Mouse (Mus musculus): ENCODE measurements around the gene Rnpep.

Gene Rnpep

DNA sequence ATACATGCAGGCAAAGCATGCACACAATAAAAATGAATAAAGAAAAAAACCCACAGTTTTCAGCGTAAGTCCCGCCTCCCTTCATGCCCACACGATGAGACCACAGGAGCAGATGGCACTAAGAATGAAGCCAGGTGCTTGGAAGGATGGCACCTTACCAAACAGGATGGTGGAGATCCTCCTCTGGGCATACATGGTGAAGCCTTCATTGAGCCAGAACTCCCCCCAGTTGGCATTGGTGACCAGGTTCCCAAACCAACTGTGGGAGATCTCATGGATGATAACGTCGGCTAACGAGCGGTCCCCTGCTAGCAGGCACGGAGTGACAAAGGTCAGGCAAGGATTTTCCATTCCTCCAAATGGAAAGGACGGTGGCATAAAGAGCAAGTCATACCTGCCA lies 12.5 kb downstream of the Rnpep start:
- TF ChIP-seq GATA4 (IDR thresholded peaks at IDR 0.05; ENCODE audit: insufficient replicate concordance, low read length) = no peak

DNA sequence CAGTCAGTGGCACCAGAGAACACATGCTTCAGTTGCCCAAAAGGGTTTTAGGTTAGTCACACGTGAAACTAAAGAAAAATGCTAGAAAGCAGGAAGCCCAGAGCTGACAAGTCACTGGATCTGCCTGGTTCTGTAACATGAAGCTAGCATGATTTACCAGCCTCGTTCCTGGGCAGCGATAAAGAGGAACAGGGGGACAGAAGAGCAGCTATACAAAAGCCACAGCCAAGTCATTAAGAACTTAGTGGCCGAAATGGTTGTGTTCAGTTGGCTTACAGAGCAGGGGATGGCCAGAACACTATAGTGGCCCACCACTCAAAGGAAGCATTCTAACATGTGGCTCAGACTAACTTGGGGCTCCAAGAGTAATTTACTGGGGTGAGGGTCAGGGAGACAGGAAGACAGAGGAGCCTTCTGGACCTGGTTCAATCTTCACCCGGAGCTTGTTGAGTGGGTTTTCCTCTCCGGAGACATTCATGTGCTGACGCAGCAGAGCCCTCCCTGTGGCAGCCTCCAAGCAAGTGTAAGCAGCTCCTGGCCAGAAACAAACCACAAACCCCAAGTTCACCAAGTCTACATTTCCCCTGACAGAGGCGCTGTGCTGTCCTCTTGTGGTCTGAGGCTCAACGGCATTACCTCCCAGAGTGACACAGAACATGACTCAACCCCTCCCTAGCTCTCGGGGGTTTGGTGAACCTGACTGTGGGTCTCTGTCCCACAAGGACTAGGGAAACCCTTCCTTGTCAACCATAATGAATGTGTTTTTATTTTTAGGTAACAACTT lies 16.0 kb downstream of the Rnpep start:
- TF ChIP-seq GATA4 (IDR thresholded peaks at IDR 0.05; ENCODE audit: insufficient replicate concordance, low read length) = no peak

DNA sequence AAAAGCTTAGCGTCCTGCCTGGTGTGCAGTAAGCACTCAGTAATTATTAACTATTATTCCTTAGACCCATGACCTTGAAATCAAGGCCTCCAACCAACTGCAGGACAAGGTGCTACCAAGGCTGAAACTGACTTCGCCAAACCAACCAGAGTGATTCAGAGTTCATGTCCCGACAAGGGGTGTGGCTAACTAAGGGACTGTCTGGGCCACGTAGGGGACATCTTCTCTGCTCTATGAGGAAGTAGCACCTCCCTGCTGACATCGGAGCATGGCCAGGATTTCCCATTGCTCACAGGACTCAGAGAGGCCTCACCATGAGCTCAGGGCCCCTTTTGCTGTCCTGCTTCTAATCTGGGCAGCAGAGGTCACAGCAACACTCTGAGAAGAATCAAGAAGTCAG lies 18.1 kb downstream of the Rnpep start:
- TF ChIP-seq GATA4 (IDR thresholded peaks at IDR 0.05; ENCODE audit: insufficient replicate concordance, low read length) = no peak

DNA sequence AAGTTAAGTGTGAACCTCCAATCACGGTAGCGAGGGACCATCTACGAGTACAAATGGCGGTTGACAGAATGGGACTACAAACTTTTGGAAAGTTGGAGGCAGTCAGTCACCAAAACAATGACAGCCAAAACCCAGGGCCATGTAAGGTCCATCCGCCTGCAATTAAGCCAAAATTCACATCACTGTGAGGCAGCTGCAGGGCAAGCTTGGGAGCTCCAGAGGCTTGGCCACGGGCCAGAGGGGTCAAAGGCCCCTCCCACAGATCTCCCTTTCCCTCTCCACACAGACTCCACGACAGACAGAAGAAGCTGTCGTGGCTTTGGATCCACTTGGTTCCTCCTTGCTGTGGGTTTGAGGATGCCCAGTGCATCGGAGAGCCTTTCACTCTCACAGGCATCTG lies 20.6 kb downstream of the Rnpep start:
- no peak for TF ChIP-seq GATA4 (IDR thresholded peaks at IDR 0.05; ENCODE audit: insufficient replicate concordance, low read length)

DNA sequence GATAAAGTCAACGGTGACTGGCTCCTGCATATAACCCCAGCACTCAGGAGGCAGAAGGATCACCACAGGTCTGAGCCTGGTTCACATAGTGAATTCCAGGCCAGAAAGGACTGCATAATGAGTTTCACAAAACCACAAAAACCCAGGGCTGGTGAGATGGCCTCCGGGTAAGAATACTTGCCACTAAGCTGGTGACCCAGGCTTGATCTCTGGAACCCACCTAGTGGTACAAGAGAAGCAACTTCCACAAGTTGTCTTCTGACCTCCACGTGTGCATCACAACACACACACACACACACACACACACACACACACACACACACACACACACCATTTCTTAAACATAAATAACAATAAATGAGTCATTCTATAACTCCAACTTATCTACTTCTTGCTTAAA lies 21.6 kb downstream of the Rnpep start:
- TF ChIP-seq GATA4 (IDR thresholded peaks at IDR 0.05; ENCODE audit: insufficient replicate concordance, low read length) = no peak

DNA sequence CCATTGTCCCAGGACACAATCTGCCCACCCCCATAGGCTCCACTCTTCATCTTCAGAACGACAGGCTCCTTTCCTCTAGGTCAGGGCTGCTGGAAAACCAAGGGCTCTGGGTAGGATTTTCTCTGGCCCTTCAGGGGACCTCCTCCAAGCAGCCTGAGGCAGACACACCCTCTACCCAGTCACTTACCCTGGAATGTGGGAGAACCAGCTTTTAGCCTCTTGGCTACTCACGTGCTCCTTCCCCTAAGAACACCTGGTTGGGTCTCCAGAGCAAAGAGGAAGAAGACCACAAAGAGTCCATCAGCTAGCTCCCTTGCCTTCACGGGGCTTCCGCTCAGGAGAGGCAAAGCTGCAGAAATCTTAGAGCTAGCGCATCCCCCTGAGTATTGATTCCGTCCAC lies 23.0 kb downstream of the Rnpep start:
- no peak for TF ChIP-seq GATA4 (IDR thresholded peaks at IDR 0.05; ENCODE audit: insufficient replicate concordance, low read length)

DNA sequence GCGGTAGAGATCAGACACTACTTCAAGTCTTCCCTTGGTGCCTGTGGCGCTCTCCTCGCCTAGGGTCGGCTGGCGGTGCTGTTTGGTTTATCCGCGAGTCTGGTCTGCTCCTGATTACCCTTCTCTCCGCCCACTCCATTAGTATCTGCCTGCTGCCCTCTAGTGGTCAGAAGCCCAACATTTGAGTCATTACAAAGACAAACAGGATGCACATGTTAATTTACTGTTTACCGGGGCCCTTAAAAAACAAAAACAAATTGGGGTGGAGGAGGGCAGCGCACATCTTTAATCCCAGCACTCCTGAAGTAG lies 24.8 kb downstream of the Rnpep start:
- TF ChIP-seq GATA4 (IDR thresholded peaks at IDR 0.05; ENCODE audit: insufficient replicate concordance, low read length) = no peak

DNA sequence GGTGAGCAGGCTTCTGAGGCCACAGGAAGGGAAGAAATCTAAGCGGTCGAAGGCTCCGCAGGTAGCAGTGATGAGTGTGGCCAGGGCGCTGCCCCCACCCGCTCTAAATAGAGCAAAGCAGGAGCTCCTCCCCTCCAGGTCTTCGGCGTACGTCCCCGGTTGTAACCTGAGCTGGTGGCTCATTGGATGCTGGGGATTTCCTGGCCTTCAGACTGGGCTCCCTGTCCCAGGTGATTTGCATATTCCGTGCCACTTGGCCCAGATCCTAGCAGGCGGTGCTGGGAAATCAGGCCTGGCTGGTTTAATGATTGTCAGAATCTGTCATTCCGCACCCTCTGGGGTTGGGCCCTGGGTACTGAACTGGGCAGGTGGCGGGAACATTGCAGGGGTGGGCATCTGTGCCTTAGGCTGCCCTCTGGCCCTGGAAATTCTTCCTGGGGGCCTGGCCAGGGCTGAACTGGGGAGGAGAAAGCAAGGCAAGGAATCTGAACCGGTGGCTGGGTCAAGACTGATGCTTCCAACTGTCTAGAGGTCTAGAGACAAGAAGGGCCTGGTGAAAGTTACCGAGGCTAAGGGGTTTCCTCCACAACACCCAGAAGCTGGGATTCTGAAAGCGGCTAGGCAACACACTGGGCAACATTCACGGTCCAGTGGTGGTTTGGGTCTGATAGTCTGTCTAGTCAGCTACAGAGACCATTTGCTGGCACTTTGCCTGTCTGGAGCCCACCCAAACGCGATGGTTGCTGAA lies 25.3 kb downstream of the Rnpep start, which contains the start of gene Elf3:
TSS of gene Elf3 (minus strand) at position 189 of the 748 bp plus-strand sequence.
- TF ChIP-seq GATA4 (IDR thresholded peaks at IDR 0.05; ENCODE audit: insufficient replicate concordance, low read length) = no peak

DNA sequence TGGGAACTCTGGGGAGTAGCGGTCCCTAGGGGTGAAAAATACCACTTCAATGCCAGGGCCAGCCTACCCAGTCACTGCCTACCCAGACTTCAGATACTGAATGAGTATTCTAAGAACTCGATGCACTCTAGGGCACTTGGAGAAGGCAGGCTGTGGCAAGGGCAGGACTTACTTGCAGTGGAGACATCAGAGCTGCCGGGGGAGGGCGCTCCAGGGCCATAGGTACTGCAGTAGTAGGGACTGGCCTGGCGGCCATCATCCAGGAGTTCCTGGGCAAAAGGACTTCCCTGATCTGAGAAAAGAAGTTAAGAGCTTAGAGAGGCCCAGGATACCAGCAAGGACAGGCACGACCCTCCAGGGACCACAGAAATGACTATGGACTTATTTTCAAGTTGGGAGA lies 27.6 kb downstream of the Rnpep start:
- TF ChIP-seq GATA4 (IDR thresholded peaks at IDR 0.05; ENCODE audit: insufficient replicate concordance, low read length) = no peak

DNA sequence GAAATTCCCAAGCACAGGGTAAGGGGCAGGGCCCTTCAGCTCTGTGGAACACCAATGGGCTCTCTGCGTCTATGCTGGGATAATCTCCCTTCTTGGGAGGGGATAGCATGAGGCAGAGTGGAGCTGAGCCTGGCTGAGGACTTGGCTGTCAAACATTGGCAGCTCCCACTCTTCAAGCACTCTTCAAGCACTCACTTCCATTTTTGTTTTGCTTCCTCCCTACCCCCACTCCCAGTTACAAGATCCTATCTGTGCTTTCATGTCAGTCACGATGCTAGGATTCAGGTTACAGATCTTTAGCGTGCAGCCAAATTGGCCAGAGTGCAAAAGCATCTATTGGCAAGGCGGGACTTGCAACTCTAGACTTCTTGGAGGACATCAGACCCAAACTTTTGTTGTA lies 31.0 kb downstream of the Rnpep start:
- TF ChIP-seq GATA4 (IDR thresholded peaks at IDR 0.05; ENCODE audit: insufficient replicate concordance, low read length) = no peak

DNA sequence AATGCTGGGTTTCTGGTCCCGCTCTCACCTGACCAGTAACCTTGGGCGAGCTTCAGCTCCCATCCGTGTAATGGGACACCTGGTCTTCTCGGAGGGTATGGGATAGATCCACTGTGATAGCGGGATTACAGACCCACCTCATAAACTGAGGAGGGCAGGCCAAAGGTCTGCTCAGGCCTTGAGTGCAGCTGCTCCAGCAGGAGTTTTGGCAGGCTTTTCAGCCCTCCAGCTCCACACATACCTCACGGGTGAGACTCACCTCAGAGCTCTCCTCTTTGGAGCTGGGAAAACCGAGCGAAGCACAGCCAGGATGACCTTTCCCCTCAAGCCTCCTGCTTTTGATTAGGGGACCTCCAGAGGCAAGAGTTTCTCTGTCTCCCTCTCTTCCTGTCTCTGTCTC lies 32.5 kb downstream of the Rnpep start:
- no peak for TF ChIP-seq GATA4 (IDR thresholded peaks at IDR 0.05; ENCODE audit: insufficient replicate concordance, low read length)

DNA sequence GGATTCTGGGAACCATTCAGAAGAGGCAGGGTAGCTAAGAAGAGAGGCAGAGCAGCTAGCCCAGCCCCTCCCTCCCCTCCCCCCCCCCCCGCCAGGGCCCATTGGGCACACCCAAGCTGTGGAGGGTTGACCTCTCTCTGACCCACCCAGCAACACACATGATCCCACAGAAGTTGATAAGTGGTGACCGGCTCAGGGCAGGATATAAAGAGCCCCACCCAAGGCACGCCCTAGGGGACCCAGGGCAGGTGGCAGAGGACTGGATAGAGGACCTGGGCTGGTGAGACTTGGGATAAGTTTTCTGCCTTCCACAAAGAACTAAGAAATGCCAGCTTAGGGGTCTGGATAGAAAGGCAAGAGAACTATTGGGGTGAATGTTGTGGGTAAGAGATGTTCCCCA lies 33.2 kb downstream of the Rnpep start:
- TF ChIP-seq GATA4 (IDR thresholded peaks at IDR 0.05; ENCODE audit: insufficient replicate concordance, low read length) = no peak

DNA sequence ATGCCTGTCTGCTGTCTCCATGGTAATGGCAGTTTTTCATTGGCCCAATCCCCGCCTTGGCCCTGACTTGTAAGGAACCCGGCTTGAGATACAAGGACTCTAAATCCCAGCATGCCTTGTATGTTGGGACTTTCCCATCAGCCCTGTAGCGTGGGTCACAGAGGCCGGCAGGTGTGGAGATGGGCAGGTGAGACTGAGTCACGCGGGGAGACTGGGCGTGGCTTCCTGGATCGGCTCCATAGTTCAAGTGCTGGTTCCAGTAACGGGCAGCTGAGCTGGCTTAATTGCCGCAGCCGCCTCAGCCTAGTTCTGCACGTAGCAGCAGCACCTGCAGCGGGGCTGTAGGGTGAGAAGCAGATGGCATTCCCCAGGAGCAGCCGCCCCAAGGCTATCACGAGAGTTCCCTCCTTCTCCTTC lies 35.4 kb downstream of the Rnpep start:
- no peak for TF ChIP-seq GATA4 (IDR thresholded peaks at IDR 0.05; ENCODE audit: insufficient replicate concordance, low read length)

DNA sequence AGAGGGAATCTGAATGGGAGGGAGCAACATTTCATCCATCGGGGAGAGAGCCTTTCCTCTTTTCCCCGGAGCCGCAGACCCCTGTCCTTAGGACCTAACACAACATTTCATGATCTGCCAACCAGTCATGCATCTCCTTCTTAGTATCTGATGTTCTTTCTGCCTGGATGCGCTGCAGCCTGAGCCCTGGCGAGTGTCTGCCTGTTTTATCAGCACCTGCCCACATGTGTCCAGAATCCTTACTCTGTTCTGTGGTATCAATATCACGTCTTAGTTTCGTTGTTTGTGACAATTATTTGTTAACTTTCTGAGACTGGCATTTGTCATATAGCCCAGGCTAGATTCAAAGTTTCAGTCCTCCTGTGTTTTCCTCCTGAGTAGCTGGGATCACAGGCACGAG lies 39.9 kb downstream of the Rnpep start:
- TF ChIP-seq GATA4 (IDR thresholded peaks at IDR 0.05; ENCODE audit: insufficient replicate concordance, low read length) = no peak

DNA sequence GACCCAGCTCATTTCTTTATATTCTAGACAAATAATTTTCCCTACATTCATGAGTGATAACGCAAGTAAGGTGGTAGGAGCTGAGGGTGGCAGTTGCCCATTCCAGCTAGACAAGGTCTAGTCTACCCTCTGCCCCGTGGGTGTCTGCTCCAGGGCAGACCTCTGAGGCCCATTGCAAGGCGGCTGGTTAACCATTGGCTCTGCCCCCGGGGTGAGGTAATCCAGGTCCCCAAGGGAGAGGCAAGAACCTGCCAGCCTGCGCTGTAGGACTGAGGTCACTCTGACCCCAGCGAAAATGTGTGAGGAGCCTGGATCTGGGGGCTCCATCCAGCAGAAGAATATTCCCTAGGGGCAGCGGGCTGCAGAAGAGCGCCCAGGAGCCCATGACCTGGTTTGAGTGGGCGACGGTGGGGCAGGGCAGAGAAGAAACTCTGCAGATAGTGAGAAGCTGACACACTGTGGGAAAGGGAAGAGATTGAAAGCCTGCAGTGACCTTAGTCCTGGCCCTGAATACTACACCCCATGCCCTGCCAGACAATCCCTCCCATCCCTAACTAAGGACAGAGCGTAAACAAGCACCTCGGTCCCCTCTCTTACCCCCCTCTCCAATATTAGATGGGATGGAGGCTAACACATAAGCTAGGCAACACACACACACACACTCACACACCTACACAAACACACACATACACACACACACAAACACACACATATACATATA lies 46.6 kb downstream of the Rnpep start:
- TF ChIP-seq GATA4 (IDR thresholded peaks at IDR 0.05; ENCODE audit: insufficient replicate concordance, low read length) = no peak

DNA sequence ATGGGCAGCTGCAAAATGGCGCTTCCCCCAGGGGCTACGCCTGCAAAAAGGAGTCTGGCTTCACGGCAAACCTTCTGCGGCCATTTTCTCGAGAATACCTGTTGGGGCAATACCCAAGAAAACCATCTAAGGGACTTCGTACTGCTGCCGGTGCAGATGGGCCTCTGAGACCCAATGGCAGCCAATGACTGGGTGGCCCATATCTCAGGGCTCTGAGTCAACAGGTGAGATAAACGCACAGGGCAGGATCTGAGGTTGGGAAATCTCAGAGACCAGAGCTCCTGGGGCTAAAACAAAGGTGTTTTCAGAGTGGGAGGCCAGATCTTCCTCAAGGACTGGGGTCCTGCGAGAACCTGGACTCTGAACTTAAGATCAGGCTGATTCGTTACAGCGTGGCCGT lies 49.1 kb downstream of the Rnpep start:
- no peak for TF ChIP-seq GATA4 (IDR thresholded peaks at IDR 0.05; ENCODE audit: insufficient replicate concordance, low read length)

Measured in liver, adult (tissue).